Mouse (Mus musculus): Measurements from ENCODE around the gene Dtx3l.

Gene Dtx3l

DNA sequence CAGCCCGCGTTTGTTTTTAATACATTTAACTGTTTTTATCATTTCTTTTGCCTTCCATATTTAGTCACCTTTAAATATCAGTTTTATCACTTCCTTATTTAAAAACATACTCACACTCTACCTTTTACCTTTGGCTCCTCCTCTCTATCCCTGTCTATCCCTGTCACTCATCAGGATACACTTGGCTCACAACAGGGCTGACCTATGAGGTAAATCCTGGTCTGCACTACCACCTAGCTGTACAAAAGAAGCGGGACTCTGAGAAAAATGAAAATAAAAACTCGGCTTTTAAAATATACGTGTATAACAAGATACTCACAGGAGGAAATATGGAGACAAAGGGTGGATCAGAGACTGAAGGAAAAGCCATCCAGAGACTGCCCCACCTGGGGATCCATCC is 50.0 kb downstream of the Dtx3l start:
- no peak for DNase-seq (ENCODE audit: extremely low read depth, low read depth)

DNA sequence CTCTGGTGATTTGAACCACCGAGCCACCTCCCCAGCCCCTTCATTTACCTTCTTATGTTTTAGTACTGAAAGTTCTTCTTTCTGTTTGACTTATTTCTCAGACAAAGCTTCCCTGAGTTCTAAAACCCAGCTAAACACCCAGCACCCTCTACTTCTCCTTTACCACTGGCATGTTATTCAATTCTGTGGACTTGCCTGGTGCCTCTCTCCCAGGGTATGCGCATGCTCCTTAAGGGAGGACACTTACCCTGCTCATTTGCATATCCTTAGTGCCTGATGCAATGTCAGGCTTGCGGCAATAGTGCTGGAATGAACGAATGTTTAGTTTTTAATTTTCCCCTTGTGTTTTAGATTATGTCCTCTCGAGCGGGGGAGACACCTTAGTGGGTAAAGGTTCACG is 50.8 kb downstream of the Dtx3l start:
- peak; percentile 93 for DNase-seq (ENCODE audit: extremely low read depth, low read depth)

All from MEL-GATA-1-ER (cell line).